Comparison of ENCODE assay signal across 24 mouse cellular contexts in genomic region chr8:80290311-80290710, GRCm38 (mm10).
A peak's percentile ranks its signal among the peaks of the same experiment; 100 is the strongest.
DNase-seq lines count a peak whose midpoint lies in the region; ATAC-seq and TF ChIP-seq lines count a peak whose summit lies in the region.
"Had no signal": no experiment of that assay in that cellular context is flagged by ENCODE, and none has a peak within 500 bp of the region (broad histone marks: within the 10 kb centered on the region; RNA-seq: fewer than 3 reads in every experiment).

No protein-coding gene starts in this region.

- H3K27ac ChIP-seq in liver, adult 2 months (replicated peaks; ENCODE audit: insufficient read depth, low read depth, low read length): no peak overlapping the region
- H3K27ac ChIP-seq in liver, embryonic 11.5 days (ENCODE audit: low read depth, low read length): no peak overlapping the region
- H3K27ac ChIP-seq in lung, embryonic 16.5 days (ENCODE audit: low read length): no peak overlapping the region; the same call in 1 of the 2 replicates
- H3K27ac ChIP-seq: embryonic facial prominence, embryonic 12.5 days; embryonic facial prominence, embryonic 15.5 days; forebrain, embryonic 12.5 days; forebrain, embryonic 15.5 days; heart, adult 2 months; heart, embryonic 10.5 days; heart, embryonic 13.5 days; hindbrain, embryonic 12.5 days; hindbrain, embryonic 15.5 days had no signal

- 45% methylated on average over 1 of the region's 1 CpGs for WGBS in liver, adult 2 months
- WGBS in liver, embryonic 11.5 days: 72% methylated on average over 1 of the region's 1 CpGs
- WGBS in lung, embryonic 16.5 days: 44% methylated on average over 1 of the region's 1 CpGs

- no peak for TF ChIP-seq CTCF in liver, adult 2 months (IDR thresholded peaks at IDR 0.05; ENCODE audit: low read depth, low read length)

- H3K4me1 ChIP-seq in liver, adult 2 months (ENCODE audit: control insufficient read depth, insufficient read depth, low read length): no peaks in the 10 kb centered on the region; the same call in 1 of the 2 replicates
- no peaks in the 10 kb centered on the region for H3K4me1 ChIP-seq in liver, embryonic 11.5 days (replicated peaks; ENCODE audit: control insufficient read depth, insufficient read depth, low read length)
- 0 out of 2 replicates have a peak, but pooled peaks cover 2% of the 10 kb centered on the region for H3K4me1 ChIP-seq in lung, embryonic 16.5 days (replicated peaks; ENCODE audit: control insufficient read depth, insufficient read depth, low read length)
- H3K4me1 ChIP-seq: embryonic facial prominence, embryonic 12.5 days; forebrain, embryonic 12.5 days; forebrain, embryonic 15.5 days; heart, embryonic 10.5 days; heart, embryonic 13.5 days; hindbrain, embryonic 12.5 days; hindbrain, embryonic 15.5 days had no signal

- no peak overlapping the region for H3K4me2 ChIP-seq in liver, embryonic 11.5 days
- no peak overlapping the region for H3K4me2 ChIP-seq in lung, embryonic 16.5 days (ENCODE audit: low read depth, low read length)
- H3K4me2 ChIP-seq: embryonic facial prominence, embryonic 12.5 days; embryonic facial prominence, embryonic 15.5 days; forebrain, embryonic 12.5 days; forebrain, embryonic 15.5 days; heart, embryonic 13.5 days; hindbrain, embryonic 12.5 days; hindbrain, embryonic 15.5 days had no signal

- H3K4me3 ChIP-seq in liver, adult 2 months (ENCODE audit: insufficient read depth, low read depth, low read length): no peak overlapping the region
- no peak overlapping the region for H3K4me3 ChIP-seq in liver, embryonic 11.5 days (ENCODE audit: low read depth, low read length)
- no peak overlapping the region for H3K4me3 ChIP-seq in lung, embryonic 16.5 days (ENCODE audit: low read length)
- H3K4me3 ChIP-seq: embryonic facial prominence, embryonic 12.5 days; embryonic facial prominence, embryonic 15.5 days; forebrain, embryonic 12.5 days; forebrain, embryonic 15.5 days; heart, adult 2 months; heart, embryonic 10.5 days; heart, embryonic 13.5 days; hindbrain, embryonic 12.5 days; hindbrain, embryonic 15.5 days had no signal

- H3K9me3 ChIP-seq in liver, embryonic 11.5 days (ENCODE audit: control insufficient read depth, low read length): no peaks in the 10 kb centered on the region
- no peaks in the 10 kb centered on the region for H3K9me3 ChIP-seq in lung, embryonic 16.5 days (ENCODE audit: control insufficient read depth, low read length)
- H3K9me3 ChIP-seq: embryonic facial prominence, embryonic 12.5 days; embryonic facial prominence, embryonic 15.5 days; forebrain, embryonic 12.5 days; forebrain, embryonic 15.5 days; heart, embryonic 10.5 days; heart, embryonic 13.5 days; hindbrain, embryonic 12.5 days; hindbrain, embryonic 15.5 days had no signal

- no peak for TF ChIP-seq POLR2A in liver, adult 2 months (IDR thresholded peaks at IDR 0.05; ENCODE audit: extremely low read depth, insufficient read depth, low read length)

- H3K9ac ChIP-seq in liver, adult 2 months (ENCODE audit: low read depth, low read length): no peak overlapping the region
- H3K9ac ChIP-seq in liver, embryonic 11.5 days (ENCODE audit: low read depth, low read length): no peak overlapping the region
- H3K9ac ChIP-seq in lung, embryonic 16.5 days (ENCODE audit: low read length): no peak overlapping the region
- H3K9ac ChIP-seq: embryonic facial prominence, embryonic 12.5 days; embryonic facial prominence, embryonic 15.5 days; forebrain, embryonic 12.5 days; forebrain, embryonic 15.5 days; heart, embryonic 13.5 days; hindbrain, embryonic 12.5 days; hindbrain, embryonic 15.5 days had no signal

- no peaks in the 10 kb centered on the region for H3K36me3 ChIP-seq in liver, adult 2 months (ENCODE audit: control insufficient read depth, insufficient read depth, low read length)
- H3K36me3 ChIP-seq in liver, embryonic 11.5 days (ENCODE audit: control insufficient read depth, insufficient read depth, low read length): no peaks in the 10 kb centered on the region
- no peaks in the 10 kb centered on the region for H3K36me3 ChIP-seq in lung, embryonic 16.5 days (ENCODE audit: control insufficient read depth, insufficient read depth, low read length)
- H3K36me3 ChIP-seq: embryonic facial prominence, embryonic 12.5 days; embryonic facial prominence, embryonic 15.5 days; forebrain, embryonic 12.5 days; forebrain, embryonic 15.5 days; heart, embryonic 10.5 days; heart, embryonic 13.5 days; hindbrain, embryonic 12.5 days; hindbrain, embryonic 15.5 days had no signal

- peak; percentile 39 for DNase-seq in liver, adult 2 months (ENCODE audit: extremely low read depth, low read depth, low spot score)
- no peak for DNase-seq in liver, embryonic 11.5 days (ENCODE audit: low spot score)
- no peak for DNase-seq in lung, postnatal 10 days
- no peak for DNase-seq in adrenal gland, adult 18-20 months (ENCODE audit: low spot score in 2 of 2)
- DNase-seq: adrenal gland, postnatal 10 days; adrenal gland, postnatal 36 days; cerebellum, adult 18-20 months; cerebellum, adult 9-10 months; cerebellum, postnatal 14 days; gastrocnemius, postnatal 25 days; heart, adult 2 months; heart, postnatal 14 days had no signal

- H3K27me3 ChIP-seq in liver, adult 2 months (ENCODE audit: control insufficient read depth, insufficient read depth, low read length): no peaks in the 10 kb centered on the region
- H3K27me3 ChIP-seq in liver, embryonic 11.5 days (replicated peaks; ENCODE audit: control insufficient read depth, insufficient read depth, low read length): no peaks in the 10 kb centered on the region
- no peaks in the 10 kb centered on the region for H3K27me3 ChIP-seq in lung, embryonic 16.5 days (ENCODE audit: control insufficient read depth, insufficient read depth, low read depth, low read length)
- H3K27me3 ChIP-seq: embryonic facial prominence, embryonic 12.5 days; embryonic facial prominence, embryonic 15.5 days; forebrain, embryonic 12.5 days; forebrain, embryonic 15.5 days; heart, embryonic 13.5 days; hindbrain, embryonic 12.5 days; hindbrain, embryonic 15.5 days had no signal

- no peaks in the 10 kb centered on the region for H3K79me2 ChIP-seq in liver, adult 2 months (ENCODE audit: control insufficient read depth, insufficient read depth, low read length)

- ATAC-seq in liver, embryonic 11.5 days (replicated peaks; ENCODE audit: low FRiP score): no peak
- peak; percentile 61; the same call in 1 of the 2 replicates for ATAC-seq in lung, embryonic 16.5 days (ENCODE audit: low read depth)
- peak; percentile 62; the same call in 1 of the 2 replicates for ATAC-seq in common myeloid progenitor, adult 5-6 weeks (replicated peaks; ENCODE audit: low read depth, poor library complexity, severe bottlenecking)
- peak; percentile 87 for ATAC-seq in megakaryocyte progenitor cell, adult 5-6 weeks (replicated peaks; ENCODE audit: poor library complexity)
- ATAC-seq: activated CD4-positive, CD25-positive, alpha-beta regulatory T cell, adult 4 months; forebrain, embryonic 15.5 days had no signal
